Mouse (Mus musculus) heart, postnatal 0 days (tissue): ENCODE measurements around the gene Gzme. TPM values are rescaled to one million over a fixed set of nuclear protein-coding genes. Genes with fewer than 3 reads are reported as not detected.
A peak's percentile ranks its signal among the peaks of the same experiment; 100 is the strongest.
"Not testable (repeated sequence)": the region's sequence is repeated elsewhere in the genome, so short reads cannot be mapped to it uniquely, and the experiment has no call there.

Experiments used
- ATAC-seq: fragments of 200-750 bp; cut with Nextera tagmentation; 2 replicates; pipeline ENCODE4 v1.8.0; 2017; ENCODE audit warnings: low read depth, moderate number of reproducible peaks, moderate library complexity; ENCODE audit not compliant: insufficient read depth
- DNase-seq: peaks from one replicate; pipeline ENCODE4 v3.0.0-alpha.2; 2016; ENCODE audit warnings: low spot score
- H3K27ac ChIP-seq: fragments of 300-500 bp; sonication (generic); 2 replicates; pipeline ENCODE4 v1.5.1; 2014; ENCODE audit warnings: low read depth, mild to moderate bottlenecking
- H3K27me3 ChIP-seq: fragments of 300-500 bp; sonication (generic); 2 replicates; pipeline ENCODE4 v1.6.1; 2014; ENCODE audit warnings: low read length, mixed read lengths; ENCODE audit not compliant: control insufficient read depth, insufficient read depth
- H3K36me3 ChIP-seq: fragments of 300-500 bp; sonication (generic); replicated peaks from 2 replicates; pipeline ENCODE4 v1.6.1; 2014; ENCODE audit warnings: low read length, mixed read lengths; ENCODE audit not compliant: control insufficient read depth, insufficient read depth
- H3K4me1 ChIP-seq: fragments of 300-500 bp; sonication (generic); 2 replicates; pipeline ENCODE4 v1.6.1; 2014; ENCODE audit warnings: antibody characterized with exemption; ENCODE audit not compliant: control insufficient read depth, insufficient read depth
- H3K4me2 ChIP-seq: fragments of 300-500 bp; sonication (generic); 2 replicates; pipeline ENCODE4 v1.6.1; 2014; ENCODE audit warnings: low read depth, mild to moderate bottlenecking, low read length, moderate library complexity
- H3K4me3 ChIP-seq: fragments of 300-500 bp; sonication (generic); 2 replicates; pipeline ENCODE4 v1.5.1; 2014; ENCODE audit warnings: low read depth, low read length
- H3K9ac ChIP-seq: fragments of 300-500 bp; sonication (generic); replicated peaks from 2 replicates; pipeline ENCODE4 v1.6.1; 2014; ENCODE audit warnings: low read depth, low read length, mixed read lengths
- H3K9me3 ChIP-seq: fragments of 300-500 bp; sonication (generic); replicated peaks from 2 replicates; pipeline ENCODE4 v1.6.1; 2016; ENCODE audit warnings: low read length; ENCODE audit not compliant: control insufficient read depth
- CTCF ChIP-seq: IDR thresholded peaks from 2 replicates; pipeline ENCODE4 v1.5.1; 2016; ENCODE audit warnings: antibody characterized with exemption, control low read depth, low read depth
- EP300 ChIP-seq: IDR thresholded peaks from 2 replicates; pipeline ENCODE4 v1.6.1; 2016; ENCODE audit warnings: antibody characterized with exemption, low read depth
- WGBS: fragments of 180-500 bp; shearing (Covaris S2); extraction: QIAGEN DNeasy Blood & Tissue Kit; methylation state at CpG from one replicate; pipeline ENCODE4 v1.1.7; 2014; 5-methylcytosine and 5-hydroxymethylcytosine counted together
- polyA plus RNA-seq: library from polyadenylated mRNA; unstranded; fragments of >200 nt; fragmentation: Nextera tagmentation; extraction: Ambion mirVana; gene quantifications from 2 replicates; pipeline ENCODE4 v1.2.1, GENCODE M21; 2015
- total RNA-seq: library from RNA; depleted of rRNA; stranded (reverse); fragments of >200 nt; gene quantifications from 2 replicates; pipeline ENCODE4 v1.2.3, GENCODE M21; 2014; ENCODE audit warnings: low replicate concordance; rRNA removed

The Gzme gene
- total RNA-seq (not detected in 2 replicates), polyA plus RNA-seq (not detected in 2 replicates)

DNA sequence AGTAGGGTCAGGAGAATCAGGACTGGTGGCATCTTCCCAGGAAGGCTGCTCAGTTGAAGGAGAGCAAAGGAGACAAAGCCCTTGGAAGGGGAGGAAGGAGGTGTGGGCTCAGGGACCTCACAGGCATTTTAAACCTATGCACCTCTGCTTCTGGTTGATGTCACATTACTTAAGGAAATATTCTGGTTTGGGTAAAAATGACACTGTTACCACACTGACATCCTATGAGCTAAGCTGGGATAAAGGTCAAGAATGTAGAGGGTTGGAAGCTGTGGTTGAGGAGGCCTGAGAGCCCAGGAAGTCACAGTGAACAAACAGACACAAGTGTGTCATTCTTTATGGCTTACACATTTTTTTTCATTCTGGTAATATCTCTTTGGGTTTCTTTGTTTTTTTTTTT is at the start of gene Gzme:
Gene Gzme, minus strand, starts transcription at position 101 of the 400 bp plus-strand sequence.
- Histone ChIP-seq H3K9ac (no peak within 1 kb of the TSS), H3K9me3 (no peaks in the 10 kb centered on the region), H3K27me3 (no peaks in the 10 kb centered on the region), H3K4me1 (no peaks in the 10 kb centered on the region), H3K36me3 (no peaks in the 10 kb centered on the region), H3K4me2 (no peak within 1 kb of the TSS), H3K27ac (no peak within 1 kb of the TSS), H3K4me3 (no peak within 1 kb of the TSS)
- TF ChIP-seq CTCF, result no peak
- TF ChIP-seq EP300, result no peak
- DNase-seq (no peak), ATAC-seq (no peak)

DNA sequence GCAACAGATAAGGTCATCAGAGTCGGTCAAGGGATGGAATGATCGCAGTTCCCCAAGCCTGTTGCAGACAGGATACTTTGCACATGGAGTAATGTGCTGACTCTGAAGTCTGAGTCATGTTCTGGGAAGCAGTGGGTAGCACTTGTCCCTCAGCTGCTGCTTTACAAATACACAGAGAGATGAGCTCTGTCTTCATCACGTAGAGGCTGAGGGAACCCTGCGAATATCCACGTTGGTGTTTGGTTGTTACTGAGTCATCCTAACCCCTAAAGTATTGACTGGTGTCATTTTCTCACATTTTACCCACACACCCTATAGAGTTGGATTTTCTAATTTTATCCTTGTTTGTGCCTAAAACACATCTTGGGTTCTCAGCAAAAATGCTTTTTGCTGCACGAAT is 47.6 kb upstream of the Gzme start:
- Histone ChIP-seq H3K9ac (no peak overlapping the region), H3K4me2 (no peak overlapping the region), H3K36me3 (no peaks in the 10 kb centered on the region), H3K27ac (no peak overlapping the region), H3K4me1 (no peaks in the 10 kb centered on the region), H3K9me3 (no peaks in the 10 kb centered on the region), H3K27me3 (no peaks in the 10 kb centered on the region), H3K4me3 (no peak overlapping the region)
- no peak for ATAC-seq
- TF ChIP-seq CTCF (no peak), EP300 (no peak)
- DNase-seq, result no peak
- whole genome bisulfite sequencing, result 52% methylated on average over 6 of the region's 6 CpGs

DNA sequence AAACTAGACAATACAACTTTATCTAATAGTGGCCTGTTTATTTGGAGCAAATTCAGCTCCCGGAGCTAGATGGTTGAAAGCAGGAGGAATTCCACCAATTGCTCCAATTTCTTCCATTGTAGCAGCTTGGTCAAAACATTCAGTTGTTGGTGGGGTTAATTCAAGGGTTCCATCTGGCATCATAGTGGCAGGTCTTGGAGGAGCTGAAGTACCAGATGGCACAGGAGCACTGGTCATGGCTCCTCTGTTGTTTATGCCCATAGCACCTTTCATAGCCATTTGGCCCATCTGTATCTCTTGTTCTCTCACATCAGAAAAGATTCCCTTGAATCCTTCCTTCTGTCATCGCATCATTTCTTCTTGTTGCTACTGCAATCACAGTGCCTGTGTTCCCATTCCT is 41.7 kb upstream of the Gzme start:
- H3K27ac ChIP-seq, result no peak overlapping the region
- H3K36me3 ChIP-seq, result no peaks in the 10 kb centered on the region
- DNase-seq (no peak), ATAC-seq (no peak)
- no peaks in the 10 kb centered on the region for H3K4me1 ChIP-seq
- WGBS, result 65% methylated on average over 2 of the region's 2 CpGs
- H3K4me2 ChIP-seq, result no peak overlapping the region
- H3K27me3 ChIP-seq, result no peaks in the 10 kb centered on the region
- H3K9ac ChIP-seq, result no peak overlapping the region
- TF ChIP-seq EP300, result no peak
- no peak for TF ChIP-seq CTCF
- H3K9me3 ChIP-seq, result no peaks in the 10 kb centered on the region
- H3K4me3 ChIP-seq, result no peak overlapping the region

DNA sequence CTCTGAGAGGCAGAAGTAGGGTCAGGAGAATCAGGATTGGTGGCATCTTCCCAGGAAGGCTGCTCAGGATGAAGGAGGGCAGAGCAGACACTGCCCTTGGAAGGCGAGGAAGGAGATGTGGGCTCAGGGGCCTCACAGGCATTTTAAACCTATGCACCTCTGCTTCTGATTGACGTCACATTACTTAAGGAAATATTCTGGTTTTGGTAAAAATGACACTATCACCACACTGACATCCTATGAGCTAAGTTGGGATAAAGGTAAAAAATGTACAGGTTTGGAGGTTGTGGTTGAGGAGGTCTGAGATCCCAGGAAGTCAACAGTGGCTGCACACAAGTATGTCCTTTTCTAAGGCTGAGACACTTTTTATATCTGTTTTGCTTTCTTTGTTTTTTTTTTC is 39.1 kb upstream of the Gzme start, which contains the start of gene Gzmg:
Gene Gzmg, minus strand, starts transcription at position 101 of the 400 bp plus-strand sequence.
- H3K4me3 ChIP-seq, H3K4me1 ChIP-seq, ATAC-seq, H3K36me3 ChIP-seq, H3K27me3 ChIP-seq, H3K9me3 ChIP-seq, H3K9ac ChIP-seq, H3K4me2 ChIP-seq, DNase-seq, H3K27ac ChIP-seq: not testable (repeated sequence)
- WGBS, result 52% methylated on average over 2 of the region's 2 CpGs

DNA sequence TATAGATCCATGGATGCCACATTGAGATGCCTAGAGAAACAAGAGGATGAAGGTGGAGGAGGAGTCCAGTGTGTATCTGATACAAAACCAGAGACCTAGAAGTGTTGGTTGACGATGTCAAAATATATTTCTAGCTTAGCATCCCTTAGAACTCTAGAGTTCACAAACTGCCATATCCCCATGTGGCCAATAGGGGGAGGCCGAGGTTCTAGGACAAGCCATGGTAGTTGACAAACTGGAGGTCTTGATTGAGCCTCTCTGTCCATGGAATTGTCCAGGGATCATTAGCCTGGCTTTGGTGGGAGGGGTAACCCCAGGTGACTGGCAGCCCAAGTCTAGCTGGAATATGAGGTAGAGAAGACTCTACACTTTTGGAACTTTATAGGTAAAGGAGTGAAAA is 34.9 kb upstream of the Gzme start:
- ATAC-seq (no peak), DNase-seq (no peak)
- Histone ChIP-seq H3K36me3 (no peaks in the 10 kb centered on the region), H3K4me2 (no peak overlapping the region), H3K9me3 (no peaks in the 10 kb centered on the region), H3K27ac (no peak overlapping the region), H3K4me1 (no peaks in the 10 kb centered on the region), H3K4me3 (no peak overlapping the region), H3K27me3 (no peaks in the 10 kb centered on the region), H3K9ac (no peak overlapping the region)
- no peak for TF ChIP-seq EP300
- peak; percentile 7; the same call in 1 of the 2 replicates for TF ChIP-seq CTCF
- 56% methylated on average over 2 of the region's 2 CpGs for WGBS

DNA sequence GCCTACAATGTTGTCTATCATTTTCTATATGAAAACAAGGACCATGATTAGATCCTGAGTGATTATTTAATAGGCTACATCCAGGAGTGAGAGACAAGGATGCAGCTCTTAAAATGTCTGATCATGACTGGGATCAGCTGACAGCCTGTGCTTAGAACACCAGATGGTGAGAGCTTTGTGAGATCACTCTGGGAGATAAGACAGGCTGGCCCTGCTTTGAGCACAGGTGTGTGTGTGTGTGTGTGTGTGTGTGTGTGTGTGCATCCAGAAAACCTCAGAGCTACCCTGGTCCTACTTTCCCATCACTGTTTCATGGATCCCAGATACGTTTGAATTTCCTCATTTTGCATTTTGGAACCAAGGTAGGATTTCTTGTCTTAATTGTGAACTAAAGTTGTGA is 13.2 kb upstream of the Gzme start:
- not testable (repeated sequence) for H3K9ac ChIP-seq, DNase-seq, H3K9me3 ChIP-seq, ATAC-seq, H3K27ac ChIP-seq, H3K4me1 ChIP-seq, H3K27me3 ChIP-seq, H3K4me2 ChIP-seq, H3K36me3 ChIP-seq, H3K4me3 ChIP-seq
- WGBS, result 65% methylated on average over 1 of the region's 1 CpGs

DNA sequence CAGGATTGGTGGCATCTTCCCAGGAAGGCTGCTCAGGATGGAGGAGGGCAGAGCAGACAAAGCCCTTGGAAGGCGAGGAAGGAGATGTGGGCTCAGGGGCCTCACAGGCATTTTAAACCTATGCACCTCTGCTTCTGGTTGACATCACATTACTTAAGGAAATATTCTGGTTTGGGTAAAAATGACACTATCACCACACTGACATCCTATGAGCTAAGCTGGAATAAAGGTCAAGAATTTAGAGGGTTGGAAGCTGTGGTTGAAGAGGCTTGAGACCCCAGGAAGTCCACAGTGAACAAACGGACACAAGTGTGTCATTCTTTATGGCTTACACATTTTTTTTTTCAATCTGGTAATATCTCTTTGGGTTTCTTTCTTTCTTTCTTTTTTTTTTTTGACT is 12.1 kb upstream of the Gzme start, which contains the start of gene Gzmd:
Gene Gzmd, minus strand, starts transcription at position 101 of the 400 bp plus-strand sequence.
- H3K4me3 ChIP-seq, DNase-seq, H3K36me3 ChIP-seq, H3K9me3 ChIP-seq, H3K4me1 ChIP-seq, ATAC-seq, H3K4me2 ChIP-seq, H3K27ac ChIP-seq, H3K9ac ChIP-seq, H3K27me3 ChIP-seq: not testable (repeated sequence)
- 62% methylated on average over 2 of the region's 2 CpGs for WGBS
